Mouse (Mus musculus) layer of hippocampus, adult 9-10 months (tissue): ENCODE measurements at regions not wholly inside any gene's neighbourhood (a gene's known extent, or its start where the extent isn't known, plus 50 kb on each side); places are given as distances from the start of the nearest gene placed in this dataset.

Source experiments
- DNase-seq: peaks from one replicate; pipeline ENCODE4 v3.0.0; 2022; ENCODE audit warnings: low spot score

GRCm38 (mm10) chr3:82781464-82781863 lies 94.8 kb downstream of the Rbm46 start:
- DNase-seq, result no peak

GRCm38 (mm10) chr3:82770512-82771270 lies 105.6 kb downstream of the Rbm46 start:
- DNase-seq, result no peak

GRCm38 (mm10) chr3:82767484-82767883 lies 108.8 kb downstream of the Rbm46 start:
- DNase-seq, result no peak

GRCm38 (mm10) chr3:82759946-82760345 lies 116.3 kb downstream of the Rbm46 start:
- DNase-seq, result no peak

GRCm38 (mm10) chr3:82758967-82759366 lies 117.3 kb downstream of the Rbm46 start:
- no peak for DNase-seq

GRCm38 (mm10) chr3:82725546-82725945 lies 150.7 kb downstream of the Rbm46 start:
- DNase-seq, result no peak

GRCm38 (mm10) chr3:82707628-82708027 lies 159.7 kb upstream of the Npy2r start:
- no peak for DNase-seq

- no peak for DNase-seq
Measured at GRCm38 (mm10) chr3:82692131-82692530, 144.2 kb upstream of the Npy2r start.

- DNase-seq, result no peak
Measured at GRCm38 (mm10) chr3:82656159-82656874, 108.4 kb upstream of the Npy2r start.

- DNase-seq, result peak; percentile 27
Measured at GRCm38 (mm10) chr3:82652346-82652745, 104.5 kb upstream of the Npy2r start.

GRCm38 (mm10) chr3:82640052-82640451 lies 92.2 kb upstream of the Npy2r start:
- no peak for DNase-seq

- DNase-seq, result peak; percentile 48
Measured at GRCm38 (mm10) chr3:82636666-82637065, 88.8 kb upstream of the Npy2r start.

GRCm38 (mm10) chr3:82620418-82621003 lies 72.6 kb upstream of the Npy2r start:
- DNase-seq, result no peak

GRCm38 (mm10) chr3:82619371-82619770 lies 71.5 kb upstream of the Npy2r start:
- no peak for DNase-seq

- DNase-seq, result no peak
Measured at GRCm38 (mm10) chr3:82601880-82602279, 54.0 kb upstream of the Npy2r start.

GRCm38 (mm10) chr3:82598656-82599055 lies 50.8 kb upstream of the Npy2r start:
- no peak for DNase-seq
